Mouse (Mus musculus) adrenal gland, adult 8-10 months (tissue): Measurements from ENCODE around the gene Faf2. TPM values are rescaled to one million over a fixed set of nuclear protein-coding genes. Genes with fewer than 3 reads are reported as not detected.

ENCODE experiments used
- microRNA-seq, 2 experiments: library from miRNA; unstranded; fragments of <30 nt; microRNA quantifications; one replicate each; pipeline ENCODE4 v1.2.0; 2022
- total RNA-seq, 4 experiments: library from RNA; stranded (reverse); gene quantifications; 2 replicates each; pipeline ENCODE4 v1.2.4; 2022

The Faf2 gene
- total RNA-seq, 4 experiments from 2014 or later: 77.1 to 94.3 (median 86.7) TPM

Small RNAs within 50 kb of the gene (microRNA-seq; reads per million reads assigned to microRNA genes)
- 0 reads per million in 2 experiments for gene Gm24195

Other genes starting within 250 kb of the Faf2 start
- 10 to 100 TPM; 44.4 to 51.6 (median 48.7) TPM for gene Thoc3, start 152.9 kb upstream of the Faf2 start, total RNA-seq
- 10 to 100 TPM; 13.5 to 56.8 (median 26.1) TPM for gene Simc1, start 118.0 kb upstream of the Faf2 start, total RNA-seq
- gene 4833439L19Rik, start 56.3 kb upstream of the Faf2 start, total RNA-seq: 100 to 1,000 TPM; 162 to 193 (median 173) TPM
- 10 to 100 TPM; 55.4 to 77.4 (median 62.0) TPM for gene Arl10, start 46.8 kb upstream of the Faf2 start, total RNA-seq
- 10 to 100 TPM; 45.5 to 56.7 (median 51.8) TPM for gene Nop16, start 31.7 kb upstream of the Faf2 start, total RNA-seq
- 100 to 1,000 TPM; 214 to 224 (median 218) TPM for gene Higd2a, start 31.6 kb upstream of the Faf2 start, total RNA-seq
- 100 to 1,000 TPM in 2 of 4 experiments, 10 to 100 TPM in 2; 79.4 to 163 (median 115) TPM for gene Cltb, start 10.4 kb upstream of the Faf2 start, total RNA-seq
- 100 to 1,000 TPM; 117 to 123 (median 122) TPM for gene Rnf44, start 72.1 kb downstream of the Faf2 start, total RNA-seq
- not detected for gene Cdhr2, start 79.7 kb downstream of the Faf2 start, total RNA-seq
- gene Gprin1, start 128.1 kb downstream of the Faf2 start, total RNA-seq: 1 to 10 TPM; 4.0 to 6.4 (median 4.2) TPM
- 1 to 10 TPM; 1.8 to 5.6 (median 3.5) TPM for gene Sncb, start 144.8 kb downstream of the Faf2 start, total RNA-seq
- gene Eif4e1b, start 162.2 kb downstream of the Faf2 start, total RNA-seq: not detected
- gene Tspan17, start 167.6 kb downstream of the Faf2 start, total RNA-seq: 10 to 100 TPM; 38.8 to 45.1 (median 41.8) TPM